Mouse (Mus musculus): ENCODE results near the gene Hmg20a.

- no peak for TF ChIP-seq POLR2A (IDR thresholded peaks at IDR 0.05; ENCODE audit: low read depth, low read length)
- TF ChIP-seq CTCF (IDR thresholded peaks at IDR 0.05; ENCODE audit: extremely low read depth, insufficient read length, insufficient replicate concordance, low read depth, low read length): no peak
These were observed 77.4 kb downstream of the Hmg20a start for GRCm38 (mm10) chr9:56495795-56496232.

All from small intestine, adult 2 months (tissue).